Mouse (Mus musculus) bone marrow, adult 2 months (tissue): ENCODE results near the gene Hoxa10.

Source experiments
- CTCF ChIP-seq: fragments of 200-500 bp; IDR thresholded peaks from 2 replicates; pipeline ENCODE4 v1.5.1; 2011; ENCODE audit warnings: low read length, control low read depth; ENCODE audit not compliant: control insufficient read depth, insufficient read depth
- POLR2A ChIP-seq: fragments of 200-500 bp; IDR thresholded peaks from 2 replicates; pipeline ENCODE4 v1.6.1; 2011; ENCODE audit warnings: low read depth, mild to moderate bottlenecking, control low read depth, low read length, borderline replicate concordance; ENCODE audit not compliant: control insufficient read depth

DNA sequence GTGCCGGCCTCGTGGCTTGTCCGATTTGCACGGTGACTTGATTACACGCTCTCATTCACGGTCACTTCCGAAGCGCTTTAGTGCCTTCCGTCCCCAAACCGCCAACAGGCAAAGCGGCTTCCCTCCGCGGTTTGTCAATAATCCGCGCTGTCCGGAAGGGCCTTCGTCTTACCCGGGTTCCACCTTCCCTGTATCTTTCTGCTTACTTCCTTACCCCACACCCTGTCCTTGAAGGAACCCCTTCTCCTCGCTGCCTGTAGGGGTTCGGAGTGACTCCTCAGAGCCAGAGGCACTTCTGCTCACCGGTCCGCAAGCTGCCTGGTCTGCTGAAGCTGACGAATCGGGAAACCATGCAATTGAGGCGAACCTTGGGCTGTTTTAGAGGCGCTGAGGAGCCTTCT, 5.7 kb upstream of the Hoxa10 start:
- TF ChIP-seq CTCF (no peak), POLR2A (no peak)
